Mouse (Mus musculus): ENCODE data around the gene Trmo. TPM values are rescaled to one million over a fixed set of nuclear protein-coding genes. Genes with fewer than 3 reads are reported as not detected.

The Trmo gene
- polyA plus RNA-seq, 1 experiment from 2014 or later = 9.9 TPM

DNA sequence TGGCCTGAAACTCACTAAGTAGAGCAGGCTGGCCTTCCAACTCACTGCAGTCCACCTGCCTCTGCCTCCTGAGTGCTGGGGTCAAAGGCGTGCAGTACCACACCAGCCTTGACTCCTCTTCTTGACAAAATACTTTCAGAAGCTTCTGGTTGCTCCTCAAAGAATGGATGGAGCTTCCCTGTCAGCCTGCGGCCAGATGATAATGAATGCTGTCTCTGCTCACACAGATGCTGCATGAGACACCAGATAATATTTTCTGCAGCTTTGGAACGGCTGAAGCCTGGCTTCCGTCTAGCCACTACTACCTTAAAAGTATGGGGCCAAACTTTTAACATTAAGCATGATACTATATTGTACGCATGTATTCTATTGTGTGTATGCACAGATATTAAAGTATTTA, 21.4 kb upstream of the Trmo start:
- H3K27me3 ChIP-seq (ENCODE audit: control insufficient read depth, insufficient read depth, low read length) = no peaks in the 10 kb centered on the region
- H3K9me3 ChIP-seq (replicated peaks; ENCODE audit: control insufficient read depth, low read length) = no peaks in the 10 kb centered on the region
- no peak overlapping the region for H3K9ac ChIP-seq (ENCODE audit: low read length)
- no peak for ATAC-seq (ENCODE audit: insufficient read depth, low FRiP score)
- H3K4me3 ChIP-seq (replicated peaks; ENCODE audit: low read length) = no peak overlapping the region
- no peak overlapping the region; the same call in 1 of the 2 replicates for H3K27ac ChIP-seq (ENCODE audit: low read length)
- 82% methylated on average over 5 of the region's 5 CpGs for WGBS
- no peaks in the 10 kb centered on the region for H3K4me1 ChIP-seq (ENCODE audit: control insufficient read depth, insufficient read depth, low read length)
- H3K4me2 ChIP-seq (ENCODE audit: low read depth, low read length) = no peak overlapping the region
- no peaks in the 10 kb centered on the region for H3K36me3 ChIP-seq (ENCODE audit: control insufficient read depth, insufficient read depth, low read length)

GRCm38 (mm10) chr4:46406966-46407703, 17.9 kb upstream of the Trmo start:
- Histone ChIP-seq H3K4me1 (ENCODE audit: control insufficient read depth, insufficient read depth, low read length) (peaks cover 5% of the 10 kb centered on the region; the same call in 1 of the 2 replicates), H3K9me3 (replicated peaks; ENCODE audit: control insufficient read depth, low read length) (no peaks in the 10 kb centered on the region), H3K4me3 (replicated peaks; ENCODE audit: low read length) (no peak overlapping the region), H3K4me2 (ENCODE audit: low read depth, low read length) (no peak overlapping the region), H3K9ac (ENCODE audit: low read length) (no peak overlapping the region), H3K27me3 (ENCODE audit: control insufficient read depth, insufficient read depth, low read length) (no peaks in the 10 kb centered on the region), H3K27ac (ENCODE audit: low read length) (no peak overlapping the region), H3K36me3 (ENCODE audit: control insufficient read depth, insufficient read depth, low read length) (no peaks in the 10 kb centered on the region)
- ATAC-seq (ENCODE audit: insufficient read depth, low FRiP score) = peak; percentile 64; the same call in 1 of the 2 replicates
- WGBS = 86% methylated on average over 8 of the region's 8 CpGs

DNA sequence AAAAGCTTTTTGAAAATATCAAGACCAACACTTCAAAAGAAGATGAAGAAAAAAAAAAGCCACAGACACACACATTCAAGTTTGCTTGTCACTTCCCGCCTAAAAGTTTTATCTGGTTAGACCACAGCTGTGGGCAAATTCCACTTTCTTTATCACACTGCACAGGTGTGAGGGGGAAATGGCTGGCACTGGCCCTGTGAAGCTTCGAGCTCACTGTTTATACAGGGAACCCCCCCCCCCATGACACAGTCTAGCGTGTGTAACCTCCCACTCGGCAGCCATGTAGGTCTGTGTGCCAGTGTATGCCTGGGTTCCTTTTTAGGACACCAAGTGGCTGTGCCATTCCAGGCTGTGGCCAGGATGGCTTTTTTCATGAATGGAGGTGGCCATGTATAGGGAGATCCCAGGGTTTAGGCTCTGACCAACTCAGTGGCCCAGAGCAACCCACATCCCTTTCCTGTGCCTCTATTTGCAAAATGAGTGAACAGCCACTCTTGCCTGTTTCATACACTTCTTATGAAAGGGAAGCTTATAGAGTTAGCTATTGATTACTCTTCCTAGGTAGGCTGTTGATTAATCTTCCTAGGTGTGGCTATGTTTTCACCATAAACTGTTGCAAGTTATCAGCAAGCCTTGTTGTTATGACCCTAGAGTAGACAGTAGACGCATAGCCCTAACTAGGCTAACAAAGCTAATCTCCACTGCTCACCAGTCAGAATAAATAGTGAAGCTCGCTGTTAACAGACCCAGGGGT, 15.0 kb upstream of the Trmo start:
- Histone ChIP-seq H3K27ac (ENCODE audit: low read length) (no peak overlapping the region; the same call in 1 of the 2 replicates), H3K4me1 (ENCODE audit: control insufficient read depth, insufficient read depth, low read length) (peaks cover 5% of the 10 kb centered on the region; the same call in 1 of the 2 replicates), H3K27me3 (ENCODE audit: control insufficient read depth, insufficient read depth, low read length) (no peaks in the 10 kb centered on the region), H3K4me3 (replicated peaks; ENCODE audit: low read length) (no peak overlapping the region), H3K9me3 (replicated peaks; ENCODE audit: control insufficient read depth, low read length) (no peaks in the 10 kb centered on the region), H3K9ac (ENCODE audit: low read length) (no peak overlapping the region), H3K4me2 (ENCODE audit: low read depth, low read length) (no peak overlapping the region), H3K36me3 (ENCODE audit: control insufficient read depth, insufficient read depth, low read length) (no peaks in the 10 kb centered on the region)
- 48% methylated on average over 6 of the region's 6 CpGs for WGBS
- ATAC-seq (ENCODE audit: insufficient read depth, low FRiP score) = peak; percentile 62; the same call in 1 of the 2 replicates

- no peaks in the 10 kb centered on the region for H3K9me3 ChIP-seq (replicated peaks; ENCODE audit: control insufficient read depth, low read length)
- no peaks in the 10 kb centered on the region for H3K4me1 ChIP-seq (ENCODE audit: control insufficient read depth, insufficient read depth, low read length)
- no peak for ATAC-seq (ENCODE audit: insufficient read depth, low FRiP score)
- H3K27ac ChIP-seq (ENCODE audit: low read length) = no peak overlapping the region
- no peak overlapping the region for H3K9ac ChIP-seq (ENCODE audit: low read length)
- 77% methylated on average over 4 of the region's 4 CpGs for WGBS
- H3K4me3 ChIP-seq (replicated peaks; ENCODE audit: low read length) = no peak overlapping the region
- no peak overlapping the region for H3K4me2 ChIP-seq (ENCODE audit: low read depth, low read length)
- H3K27me3 ChIP-seq (ENCODE audit: control insufficient read depth, insufficient read depth, low read length) = no peaks in the 10 kb centered on the region
- H3K36me3 ChIP-seq (ENCODE audit: control insufficient read depth, insufficient read depth, low read length) = no peaks in the 10 kb centered on the region
Observed at GRCm38 (mm10) chr4:46398839-46399238, 9.6 kb upstream of the Trmo start.

- no peak overlapping the region for H3K27ac ChIP-seq (ENCODE audit: low read length)
- H3K36me3 ChIP-seq (ENCODE audit: control insufficient read depth, insufficient read depth, low read length) = no peaks in the 10 kb centered on the region
- no peaks in the 10 kb centered on the region for H3K9me3 ChIP-seq (replicated peaks; ENCODE audit: control insufficient read depth, low read length)
- H3K9ac ChIP-seq (ENCODE audit: low read length) = no peak overlapping the region
- no peaks in the 10 kb centered on the region for H3K4me1 ChIP-seq (ENCODE audit: control insufficient read depth, insufficient read depth, low read length)
- WGBS = 26% methylated on average over 5 of the region's 5 CpGs
- no peaks in the 10 kb centered on the region for H3K27me3 ChIP-seq (ENCODE audit: control insufficient read depth, insufficient read depth, low read length)
- 0 out of 2 replicates have a peak overlapping the region, but pooled peaks have one; percentile 6 for H3K4me2 ChIP-seq (ENCODE audit: low read depth, low read length)
- 0 out of 2 replicates have a peak, but pooled peaks have one; percentile 53 for ATAC-seq (ENCODE audit: insufficient read depth, low FRiP score)
- H3K4me3 ChIP-seq (replicated peaks; ENCODE audit: low read length) = no peak overlapping the region
Observed at GRCm38 (mm10) chr4:46395736-46396135, 6.5 kb upstream of the Trmo start.

DNA sequence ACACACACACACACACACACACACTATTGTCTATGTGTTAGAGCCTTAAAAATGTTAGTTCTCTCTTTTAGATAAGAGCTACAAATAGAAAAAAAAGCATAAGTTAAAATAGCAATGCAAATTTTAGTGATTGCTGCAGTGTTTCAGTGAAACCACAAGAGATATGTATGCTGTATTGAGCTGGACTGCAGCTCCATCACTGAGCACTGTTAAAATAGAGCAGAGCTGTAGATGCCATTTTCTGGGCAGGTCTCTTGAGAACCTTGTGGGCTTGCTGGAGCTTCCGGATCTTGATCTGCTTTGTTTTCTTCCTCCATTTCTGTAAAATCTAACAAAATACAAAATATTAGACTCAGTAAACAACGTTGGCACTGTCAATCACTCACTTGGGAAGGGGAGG, 5.2 kb upstream of the Trmo start:
- no peak for ATAC-seq (ENCODE audit: insufficient read depth, low FRiP score)
- Histone ChIP-seq H3K4me1 (ENCODE audit: control insufficient read depth, insufficient read depth, low read length) (no peaks in the 10 kb centered on the region), H3K4me2 (ENCODE audit: low read depth, low read length) (no peak overlapping the region), H3K36me3 (ENCODE audit: control insufficient read depth, insufficient read depth, low read length) (no peaks in the 10 kb centered on the region), H3K9ac (ENCODE audit: low read length) (no peak overlapping the region), H3K9me3 (replicated peaks; ENCODE audit: control insufficient read depth, low read length) (no peaks in the 10 kb centered on the region), H3K27ac (ENCODE audit: low read length) (no peak overlapping the region), H3K27me3 (ENCODE audit: control insufficient read depth, insufficient read depth, low read length) (no peaks in the 10 kb centered on the region), H3K4me3 (replicated peaks; ENCODE audit: low read length) (no peak overlapping the region)
- WGBS = 78% methylated on average over 2 of the region's 2 CpGs

DNA sequence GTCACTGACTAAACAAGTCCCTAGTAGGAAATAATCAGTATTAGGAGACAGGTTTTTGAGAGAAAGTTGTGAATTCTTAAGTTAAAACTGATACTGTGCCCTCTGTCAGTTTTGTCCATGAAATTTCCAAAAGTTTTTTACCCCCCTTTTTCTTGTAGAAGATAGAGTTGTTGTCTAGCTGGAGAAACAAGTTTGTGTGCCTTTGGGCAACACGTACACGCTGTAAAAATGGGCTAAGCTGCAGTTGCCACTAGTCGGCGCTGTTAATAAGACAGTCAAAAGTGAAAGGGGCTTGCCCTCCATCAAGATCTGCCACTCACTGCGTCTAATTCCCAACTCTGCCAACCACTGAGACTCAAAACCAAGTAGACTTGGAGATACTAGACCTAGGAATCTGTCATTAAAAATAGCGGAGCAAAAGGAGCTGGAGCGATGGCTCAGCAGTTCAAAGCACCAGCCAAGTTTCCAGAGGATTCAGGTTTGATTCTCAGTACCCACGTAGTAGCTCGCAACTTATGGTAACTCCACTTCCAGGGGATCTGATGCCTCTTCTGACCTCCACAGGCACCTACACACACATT, 1.2 kb upstream of the Trmo start:
- Histone ChIP-seq H3K9me3 (replicated peaks; ENCODE audit: control insufficient read depth, low read length) (no peaks in the 10 kb centered on the region), H3K27ac (ENCODE audit: low read length) (no peak overlapping the region), H3K27me3 (ENCODE audit: control insufficient read depth, insufficient read depth, low read length) (no peaks in the 10 kb centered on the region), H3K4me2 (ENCODE audit: low read depth, low read length) (peak overlapping the region; percentile 58), H3K4me3 (replicated peaks; ENCODE audit: low read length) (peak overlapping the region; percentile 57), H3K4me1 (ENCODE audit: control insufficient read depth, insufficient read depth, low read length) (no peaks in the 10 kb centered on the region), H3K36me3 (ENCODE audit: control insufficient read depth, insufficient read depth, low read length) (no peaks in the 10 kb centered on the region), H3K9ac (ENCODE audit: low read length) (no peak overlapping the region)
- 21% methylated on average over 9 of the region's 9 CpGs for WGBS
- peak; percentile 30; the same call in 1 of the 2 replicates for ATAC-seq (ENCODE audit: insufficient read depth, low FRiP score)

DNA sequence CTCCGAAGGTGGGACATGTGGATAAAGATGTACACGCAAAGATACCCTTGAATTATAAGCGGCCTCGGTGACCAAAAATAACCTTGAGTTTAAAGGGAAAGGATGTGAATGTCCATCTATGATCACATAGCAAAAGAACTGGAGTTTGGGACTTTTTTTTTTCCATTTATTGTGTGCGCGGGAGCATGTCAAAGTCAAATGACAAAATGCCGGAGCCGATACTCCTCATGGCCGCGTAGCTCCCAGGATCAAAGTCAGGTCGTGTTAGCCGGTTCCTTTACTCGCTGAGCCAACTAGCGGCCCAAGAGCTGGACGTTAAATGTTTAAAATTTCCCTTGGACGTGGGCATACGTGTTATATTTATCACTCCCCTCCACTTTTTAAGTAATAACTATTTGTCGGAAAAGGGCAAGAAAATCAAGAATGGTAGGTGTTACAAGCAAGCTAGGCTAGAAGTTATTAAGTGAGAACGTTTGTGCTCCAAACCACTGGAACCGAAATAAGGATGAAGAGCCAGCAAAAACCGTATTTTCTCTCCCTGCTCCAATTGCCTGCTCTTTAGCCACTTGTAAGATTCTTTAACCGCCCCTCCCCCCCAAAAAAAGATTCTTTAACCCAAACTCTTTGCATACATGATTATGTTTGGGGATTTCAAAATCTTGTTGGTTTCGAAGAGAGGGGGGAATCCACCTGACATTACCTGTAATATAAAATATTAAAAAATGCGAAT, 540 bp upstream of the Trmo start:
- Histone ChIP-seq H3K9ac (ENCODE audit: low read length) (peak overlapping the region; percentile 80), H3K36me3 (ENCODE audit: control insufficient read depth, insufficient read depth, low read length) (no peaks in the 10 kb centered on the region), H3K27ac (ENCODE audit: low read length) (peak overlapping the region; percentile 94), H3K4me2 (ENCODE audit: low read depth, low read length) (peak overlapping the region; percentile 58), H3K9me3 (replicated peaks; ENCODE audit: control insufficient read depth, low read length) (no peaks in the 10 kb centered on the region), H3K27me3 (ENCODE audit: control insufficient read depth, insufficient read depth, low read length) (no peaks in the 10 kb centered on the region), H3K4me3 (replicated peaks; ENCODE audit: low read length) (peak overlapping the region; percentile 57), H3K4me1 (ENCODE audit: control insufficient read depth, insufficient read depth, low read length) (no peaks in the 10 kb centered on the region)
- no peak for ATAC-seq (ENCODE audit: insufficient read depth, low FRiP score)
- WGBS = 2% methylated on average over 24 of the region's 24 CpGs
